Comparison of ENCODE assay signal across 8 mouse cellular contexts in the genomic region with DNA sequence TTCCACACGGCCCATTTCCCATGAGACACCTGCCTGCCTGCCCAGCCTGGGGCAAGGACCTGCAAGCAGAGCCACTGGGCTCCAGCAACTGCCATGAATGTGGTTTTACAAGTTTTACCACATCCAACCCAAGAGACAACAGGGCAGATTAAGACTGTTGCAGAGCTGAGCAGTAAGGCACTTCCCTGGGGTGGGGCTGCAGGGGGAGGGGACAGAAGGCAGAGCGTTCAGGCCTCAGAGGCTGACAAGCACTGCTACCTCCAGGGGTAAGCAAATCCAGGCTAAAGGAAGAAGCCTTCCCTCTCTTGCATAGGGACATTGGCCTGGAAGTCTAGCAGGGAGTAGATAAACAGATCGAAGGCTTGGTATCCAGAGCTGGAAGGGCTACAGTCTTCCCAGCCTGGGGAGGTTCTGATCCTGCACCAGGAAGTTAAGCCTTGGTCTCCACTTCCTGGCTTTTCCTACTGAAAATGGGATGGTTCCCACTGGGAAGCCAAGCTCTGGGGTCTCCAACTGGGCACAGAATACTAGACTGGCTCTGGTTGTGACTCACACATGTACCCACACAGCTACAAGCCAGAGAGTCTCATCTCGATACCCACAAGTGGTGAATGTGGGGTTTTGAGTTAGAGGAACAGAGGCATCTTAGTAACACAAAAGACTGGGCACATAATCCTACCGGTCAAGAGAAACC. TPM values are rescaled to one million over a fixed set of nuclear protein-coding genes. Genes with fewer than 3 reads are reported as not detected.
DNase-seq lines count a peak whose midpoint lies in the region; ATAC-seq and TF ChIP-seq lines count a peak whose summit lies in the region.

No protein-coding gene starts in this region.

- WGBS in hindbrain, embryonic 14.5 days: 29% methylated on average over 5 of the region's 5 CpGs
- WGBS in liver, embryonic 15.5 days (ENCODE audit: insufficient replicate concordance): 12% methylated on average over 5 of the region's 5 CpGs

- H3K4me3 ChIP-seq in left cerebral cortex, adult 2 months: peak overlapping the region; percentile 99
- H3K4me3 ChIP-seq in hindbrain, embryonic 14.5 days (replicated peaks; ENCODE audit: low read length): peak overlapping the region; percentile 87
- H3K4me3 ChIP-seq in liver, embryonic 15.5 days (replicated peaks): peak overlapping the region; percentile 88

- no peak for ATAC-seq in hindbrain, embryonic 14.5 days (ENCODE audit: low FRiP score)
- ATAC-seq in liver, embryonic 15.5 days (ENCODE audit: insufficient read depth): no peak

- H3K27me3 ChIP-seq in hindbrain, embryonic 14.5 days (ENCODE audit: control insufficient read depth, insufficient read depth, low read length): no peaks in the 10 kb centered on the region
- no peaks in the 10 kb centered on the region for H3K27me3 ChIP-seq in liver, embryonic 15.5 days

- H3K36me3 ChIP-seq in hindbrain, embryonic 14.5 days (replicated peaks; ENCODE audit: control insufficient read depth, insufficient read depth): peaks cover 28% of the 10 kb centered on the region
- peaks cover 27% of the 10 kb centered on the region for H3K36me3 ChIP-seq in liver, embryonic 15.5 days (replicated peaks)

- peaks cover 26% of the 10 kb centered on the region for H3K4me1 ChIP-seq in hindbrain, embryonic 14.5 days (replicated peaks; ENCODE audit: control insufficient read depth, insufficient read depth, low read length)
- peaks cover 67% of the 10 kb centered on the region for H3K4me1 ChIP-seq in liver, embryonic 15.5 days (replicated peaks)

- TF ChIP-seq CTCF in left cerebral cortex, adult 2 months (IDR thresholded peaks at IDR 0.05): no peak

- no peak for DNase-seq in left cerebral cortex, adult 2 months (ENCODE audit: extremely low spot score in 1 of 2, low spot score in 2 of 2)
- DNase-seq in left cerebral cortex, postnatal 36 days (ENCODE audit: low spot score in 2 of 2): no peak
- peak; percentile 14 for DNase-seq in embryo, embryonic 10.5 days (ENCODE audit: low spot score)
- DNase-seq in hindbrain, embryonic 14.5 days (ENCODE audit: low spot score): no peak
- DNase-seq in neural tube, embryonic 10.5 days (ENCODE audit: extremely low spot score, low spot score): peak; percentile 18
- DNase-seq in c-Kit-positive CD71-positive TER-119-positive erythroid progenitor cells, embryonic 14.5 days (ENCODE audit: low spot score): no peak
- DNase-seq in gastrocnemius, postnatal 4 days (ENCODE audit: low spot score in 2 of 2): no peak

- peak overlapping the region; percentile 76 for H3K4me2 ChIP-seq in hindbrain, embryonic 14.5 days (replicated peaks)
- H3K4me2 ChIP-seq in liver, embryonic 15.5 days: peak overlapping the region; percentile 92

- H3K9ac ChIP-seq in hindbrain, embryonic 14.5 days: peak overlapping the region; percentile 87
- peak overlapping the region; percentile 85 for H3K9ac ChIP-seq in liver, embryonic 15.5 days

- peak overlapping the region; percentile 98; the same call in 1 of the 2 replicates for H3K27ac ChIP-seq in left cerebral cortex, adult 2 months
- H3K27ac ChIP-seq in hindbrain, embryonic 14.5 days: peak overlapping the region; percentile 98
- H3K27ac ChIP-seq in liver, embryonic 15.5 days (replicated peaks): peak overlapping the region; percentile 98

- no peaks in the 10 kb centered on the region for H3K9me3 ChIP-seq in hindbrain, embryonic 14.5 days (ENCODE audit: control insufficient read depth, low read length)
- no peaks in the 10 kb centered on the region for H3K9me3 ChIP-seq in liver, embryonic 15.5 days (replicated peaks)

- intact Hi-C loops in left cerebral cortex, adult 2 months (cut with DNase I): no loop called here
- intact Hi-C loops in left cerebral cortex, postnatal 36 days (cut with DNase I): loop anchor here (2.0 kb wide), 1 partner anchor 34 kb away; no protein-coding TSS in a partner anchor

RNA-seq across cellular contexts. Expression of a gene that starts 1.8 kb away (rescaled TPM):
- 10 to 100 TPM; 91.8 to 93.7 TPM for total RNA-seq in left cerebral cortex, adult 2 months (2021)
- total RNA-seq in left cerebral cortex, postnatal 36 days (2021): 10 to 100 TPM; 83.9 to 86.9 TPM
- polyA plus RNA-seq in hindbrain, embryonic 14.5 days (2014; fragmentation: Nextera tagmentation; extraction: Ambion mirVana): 54.0 and 54.4 TPM in 2 replicates
- 10.6 and 11.5 TPM in 2 replicates for polyA plus RNA-seq in liver, embryonic 15.5 days (2015; fragmentation: Nextera tagmentation; extraction: Ambion mirVana)
- total RNA-seq in gastrocnemius, postnatal 4 days (2021): 10 to 100 TPM; 32.3 to 32.8 TPM

RNA-seq across cellular contexts. Expression of a gene that starts 7.7 kb away (rescaled TPM):
- total RNA-seq in left cerebral cortex, adult 2 months (2021): 100 to 1,000 TPM; 208 to 211 TPM
- 100 to 1,000 TPM; 207 to 218 TPM for total RNA-seq in left cerebral cortex, postnatal 36 days (2021)
- 119 and 122 TPM in 2 replicates for polyA plus RNA-seq in hindbrain, embryonic 14.5 days (2014; fragmentation: Nextera tagmentation; extraction: Ambion mirVana)
- polyA plus RNA-seq in liver, embryonic 15.5 days (2015; fragmentation: Nextera tagmentation; extraction: Ambion mirVana): 25.4 and 30.9 TPM in 2 replicates
- total RNA-seq in gastrocnemius, postnatal 4 days (2021): 10 to 100 TPM; 87.3 to 91.8 TPM

RNA-seq across cellular contexts. Expression of a gene that starts 43.1 kb away (rescaled TPM):
- total RNA-seq in left cerebral cortex, adult 2 months (2021): not detected
- not detected for total RNA-seq in left cerebral cortex, postnatal 36 days (2021)
- polyA plus RNA-seq in hindbrain, embryonic 14.5 days (2014; fragmentation: Nextera tagmentation; extraction: Ambion mirVana): 0.34 and 0.74 TPM in 2 replicates
- polyA plus RNA-seq in liver, embryonic 15.5 days (2015; fragmentation: Nextera tagmentation; extraction: Ambion mirVana): 0.09 and 0.14 TPM in 2 replicates
- not detected for total RNA-seq in gastrocnemius, postnatal 4 days (2021)

Comparison
In these comparisons a context has a peak if more than half of its experiments do, and no peak if none do; other contexts are left out.
1. DNase-seq: peak in embryo, embryonic 10.5 days (single experiment) and neural tube, embryonic 10.5 days (single experiment); none in left cerebral cortex, adult 2 months (0 of 2), left cerebral cortex, postnatal 36 days (0 of 2), hindbrain, embryonic 14.5 days (single experiment), c-Kit-positive CD71-positive TER-119-positive erythroid progenitor cells, embryonic 14.5 days (single experiment) and gastrocnemius, postnatal 4 days (0 of 2).
2. Peak in every context shown above with its lines, with median percentiles within 50 percentile points of each other: H3K27ac ChIP-seq and H3K4me3 ChIP-seq.